Mouse (Mus musculus) hindbrain, embryonic 14.5 days (tissue): ENCODE measurements around the gene Eps8. TPM values are rescaled to one million over a fixed set of nuclear protein-coding genes. Genes with fewer than 3 reads are reported as not detected.

ENCODE experiments used
- ATAC-seq: fragments of 200-750 bp; cut with Nextera tagmentation; 2 replicates; pipeline ENCODE4 v1.8.0; 2017; ENCODE audit warnings: moderate number of reproducible peaks, mild to moderate bottlenecking, moderate TSS enrichment, moderate library complexity; ENCODE audit not compliant: low FRiP score
- DNase-seq: peaks from one replicate; pipeline ENCODE4 v3.0.0-alpha.2; 2015; ENCODE audit warnings: low spot score
- H3K27ac ChIP-seq: fragments of 300-500 bp; sonication (generic); 2 replicates; pipeline ENCODE4 v1.5.1; 2014; ENCODE audit warnings: mild to moderate bottlenecking, moderate library complexity
- H3K27me3 ChIP-seq: fragments of 300-500 bp; sonication (generic); 2 replicates; pipeline ENCODE4 v1.6.1; 2014; ENCODE audit warnings: mild to moderate bottlenecking, low read length, mixed read lengths; ENCODE audit not compliant: control insufficient read depth, insufficient read depth
- H3K36me3 ChIP-seq: fragments of 300-500 bp; sonication (generic); replicated peaks from 2 replicates; pipeline ENCODE4 v1.6.1; 2014; ENCODE audit not compliant: control insufficient read depth, insufficient read depth
- H3K4me1 ChIP-seq: fragments of 300-500 bp; sonication (generic); replicated peaks from 2 replicates; pipeline ENCODE4 v1.6.1; 2014; ENCODE audit warnings: antibody characterized with exemption, low read length, mixed read lengths; ENCODE audit not compliant: control insufficient read depth, insufficient read depth
- H3K4me2 ChIP-seq: fragments of 300-500 bp; sonication (generic); replicated peaks from 2 replicates; pipeline ENCODE4 v1.6.1; 2014; ENCODE audit warnings: mild to moderate bottlenecking, moderate library complexity
- H3K4me3 ChIP-seq: fragments of 300-500 bp; sonication (generic); replicated peaks from 2 replicates; pipeline ENCODE4 v1.5.1; 2014; ENCODE audit warnings: mild to moderate bottlenecking, low read length
- H3K9ac ChIP-seq: fragments of 300-500 bp; sonication (generic); 2 replicates; pipeline ENCODE4 v1.6.1; 2014
- H3K9me3 ChIP-seq: fragments of 300-500 bp; sonication (generic); 2 replicates; pipeline ENCODE4 v1.6.1; 2016; ENCODE audit warnings: low read length; ENCODE audit not compliant: control insufficient read depth
- WGBS: fragments of 180-500 bp; shearing (Covaris S2); extraction: QIAGEN DNeasy Blood & Tissue Kit; methylation state at CpG from one replicate; pipeline ENCODE4 v1.1.7; 2014; 5-methylcytosine and 5-hydroxymethylcytosine counted together
- polyA plus RNA-seq: library from polyadenylated mRNA; unstranded; fragments of >200 nt; fragmentation: Nextera tagmentation; extraction: Ambion mirVana; gene quantifications from 2 replicates; pipeline ENCODE4 v1.2.1, GENCODE M21; 2014

Gene Eps8
- polyA plus RNA-seq, 1 experiment from 2014 or later, result 20.2 TPM

GRCm38 (mm10) chr6:137506563-137506962 is 148.1 kb downstream of the Eps8 start:
- 97% methylated on average over 7 of the region's 7 CpGs for WGBS
- Histone ChIP-seq H3K27ac (no peak overlapping the region), H3K9ac (no peak overlapping the region), H3K36me3 (0 out of 2 replicates have a peak, but pooled peaks cover 4% of the 10 kb centered on the region), H3K4me1 (no peaks in the 10 kb centered on the region), H3K4me2 (no peak overlapping the region), H3K27me3 (no peaks in the 10 kb centered on the region), H3K9me3 (no peaks in the 10 kb centered on the region), H3K4me3 (no peak overlapping the region)
- DNase-seq (no peak), ATAC-seq (no peak)

GRCm38 (mm10) chr6:137505555-137506227 is 149.0 kb downstream of the Eps8 start:
- ATAC-seq (no peak), DNase-seq (no peak)
- no peak overlapping the region for H3K4me3 ChIP-seq
- no peaks in the 10 kb centered on the region for H3K4me1 ChIP-seq
- H3K9ac ChIP-seq, result no peak overlapping the region
- 89% methylated on average over 3 of the region's 3 CpGs for WGBS
- H3K27me3 ChIP-seq, result no peaks in the 10 kb centered on the region
- H3K27ac ChIP-seq, result no peak overlapping the region
- H3K4me2 ChIP-seq, result no peak overlapping the region
- H3K9me3 ChIP-seq, result no peaks in the 10 kb centered on the region
- H3K36me3 ChIP-seq, result 0 out of 2 replicates have a peak, but pooled peaks cover 4% of the 10 kb centered on the region

- no peaks in the 10 kb centered on the region for H3K27me3 ChIP-seq
- no peak overlapping the region for H3K9ac ChIP-seq
- H3K9me3 ChIP-seq, result no peaks in the 10 kb centered on the region
- H3K4me1 ChIP-seq, result no peaks in the 10 kb centered on the region
- 0 out of 2 replicates have a peak, but pooled peaks cover 4% of the 10 kb centered on the region for H3K36me3 ChIP-seq
- ATAC-seq, result no peak
- WGBS, result 65% methylated on average over 1 of the region's 1 CpGs
- no peak overlapping the region for H3K27ac ChIP-seq
- H3K4me2 ChIP-seq, result no peak overlapping the region
- H3K4me3 ChIP-seq, result no peak overlapping the region
- no peak for DNase-seq
Observed at GRCm38 (mm10) chr6:137504052-137504451, 150.6 kb downstream of the Eps8 start.

- 78% methylated on average over 8 of the region's 8 CpGs for WGBS
- Histone ChIP-seq H3K36me3 (no peaks in the 10 kb centered on the region), H3K9ac (no peak overlapping the region), H3K9me3 (no peaks in the 10 kb centered on the region), H3K27me3 (no peaks in the 10 kb centered on the region), H3K4me1 (no peaks in the 10 kb centered on the region), H3K4me2 (no peak overlapping the region), H3K27ac (no peak overlapping the region), H3K4me3 (no peak overlapping the region)
- ATAC-seq, result no peak
- no peak for DNase-seq
Observed at GRCm38 (mm10) chr6:137503462-137503861, 151.2 kb downstream of the Eps8 start.

GRCm38 (mm10) chr6:137503009-137503408 is 151.7 kb downstream of the Eps8 start:
- 93% methylated on average over 7 of the region's 7 CpGs for WGBS
- Histone ChIP-seq H3K9me3 (no peaks in the 10 kb centered on the region), H3K27me3 (no peaks in the 10 kb centered on the region), H3K9ac (no peak overlapping the region), H3K4me2 (no peak overlapping the region), H3K4me1 (no peaks in the 10 kb centered on the region), H3K27ac (no peak overlapping the region), H3K4me3 (no peak overlapping the region), H3K36me3 (no peaks in the 10 kb centered on the region)
- ATAC-seq (no peak), DNase-seq (no peak)

- Histone ChIP-seq H3K4me2 (no peak overlapping the region), H3K4me3 (no peak overlapping the region), H3K4me1 (no peaks in the 10 kb centered on the region), H3K9me3 (no peaks in the 10 kb centered on the region), H3K9ac (no peak overlapping the region), H3K27ac (no peak overlapping the region), H3K36me3 (no peaks in the 10 kb centered on the region), H3K27me3 (no peaks in the 10 kb centered on the region)
- WGBS, result 79% methylated on average over 6 of the region's 6 CpGs
- ATAC-seq, result no peak
- no peak for DNase-seq
Observed at GRCm38 (mm10) chr6:137498781-137499180, 155.9 kb downstream of the Eps8 start.

GRCm38 (mm10) chr6:137497208-137497835 is 157.4 kb downstream of the Eps8 start:
- ATAC-seq, result no peak
- H3K9ac ChIP-seq, result no peak overlapping the region
- H3K4me3 ChIP-seq, result no peak overlapping the region
- H3K4me1 ChIP-seq, result no peaks in the 10 kb centered on the region
- 89% methylated on average over 8 of the region's 8 CpGs for WGBS
- no peak for DNase-seq
- H3K4me2 ChIP-seq, result no peak overlapping the region
- H3K36me3 ChIP-seq, result no peaks in the 10 kb centered on the region
- H3K27ac ChIP-seq, result no peak overlapping the region
- no peaks in the 10 kb centered on the region for H3K27me3 ChIP-seq
- H3K9me3 ChIP-seq, result no peaks in the 10 kb centered on the region

- H3K4me2 ChIP-seq, result no peak overlapping the region
- WGBS, result 100% methylated on average over 2 of the region's 2 CpGs
- no peaks in the 10 kb centered on the region for H3K4me1 ChIP-seq
- no peak for DNase-seq
- H3K9ac ChIP-seq, result no peak overlapping the region
- H3K36me3 ChIP-seq, result no peaks in the 10 kb centered on the region
- no peaks in the 10 kb centered on the region for H3K27me3 ChIP-seq
- no peak for ATAC-seq
- no peak overlapping the region for H3K27ac ChIP-seq
- no peak overlapping the region for H3K4me3 ChIP-seq
- no peaks in the 10 kb centered on the region for H3K9me3 ChIP-seq
Observed at GRCm38 (mm10) chr6:137496562-137496961, 158.1 kb downstream of the Eps8 start.

GRCm38 (mm10) chr6:137495233-137495632 is 159.4 kb downstream of the Eps8 start:
- Histone ChIP-seq H3K27me3 (no peaks in the 10 kb centered on the region), H3K36me3 (no peaks in the 10 kb centered on the region), H3K4me3 (no peak overlapping the region), H3K4me1 (no peaks in the 10 kb centered on the region), H3K9ac (no peak overlapping the region), H3K4me2 (no peak overlapping the region), H3K9me3 (no peaks in the 10 kb centered on the region), H3K27ac (no peak overlapping the region)
- ATAC-seq (no peak), DNase-seq (no peak)
- WGBS, result 72% methylated on average over 6 of the region's 6 CpGs
